Mouse (Mus musculus): Measurements from ENCODE around the gene Cfap44. TPM values are rescaled to one million over a fixed set of nuclear protein-coding genes. Genes with fewer than 3 reads are reported as not detected.
"Not testable (repeated sequence)": the region's sequence is repeated elsewhere in the genome, so short reads cannot be mapped to it uniquely, and the experiment has no call there.

Gene Cfap44
- polyA plus RNA-seq, 1 experiment from 2014 or later, result 0.69 TPM

- H3K4me3 ChIP-seq (ENCODE audit: low read depth, low read length), result no peak overlapping the region
- H3K36me3 ChIP-seq (replicated peaks; ENCODE audit: insufficient read depth, low read length), result no peaks in the 10 kb centered on the region
- no peak overlapping the region for H3K9ac ChIP-seq (replicated peaks)
- no peak for TF ChIP-seq CTCF (IDR thresholded peaks at IDR 0.05; ENCODE audit: low read depth)
- TF ChIP-seq EP300 (IDR thresholded peaks at IDR 0.05; ENCODE audit: low read depth), result no peak
- ATAC-seq, result no peak
- DNase-seq, result no peak
- H3K27ac ChIP-seq (ENCODE audit: low read depth), result no peak overlapping the region
- H3K4me1 ChIP-seq (ENCODE audit: insufficient read depth), result no peaks in the 10 kb centered on the region
- WGBS (ENCODE audit: insufficient replicate concordance), result 79% methylated on average over 8 of the region's 8 CpGs
- H3K27me3 ChIP-seq (ENCODE audit: insufficient read depth, low read length), result no peaks in the 10 kb centered on the region
- no peaks in the 10 kb centered on the region for H3K9me3 ChIP-seq (ENCODE audit: low read length)
- no peak overlapping the region for H3K4me2 ChIP-seq (ENCODE audit: low read depth, low read length)
Observed at GRCm38 (mm10) chr16:44417596-44417995, 23.0 kb downstream of the Cfap44 start.

- TF ChIP-seq EP300 (IDR thresholded peaks at IDR 0.05; ENCODE audit: low read depth), result no peak
- no peak for TF ChIP-seq CTCF (IDR thresholded peaks at IDR 0.05; ENCODE audit: low read depth)
- H3K4me1 ChIP-seq (ENCODE audit: insufficient read depth), result no peaks in the 10 kb centered on the region
- DNase-seq, result no peak
- H3K4me2 ChIP-seq (ENCODE audit: low read depth, low read length), result no peak overlapping the region
- no peak overlapping the region for H3K27ac ChIP-seq (ENCODE audit: low read depth)
- H3K27me3 ChIP-seq (ENCODE audit: insufficient read depth, low read length), result no peaks in the 10 kb centered on the region
- no peaks in the 10 kb centered on the region for H3K36me3 ChIP-seq (replicated peaks; ENCODE audit: insufficient read depth, low read length)
- no peaks in the 10 kb centered on the region for H3K9me3 ChIP-seq (ENCODE audit: low read length)
- H3K9ac ChIP-seq (replicated peaks), result no peak overlapping the region
- H3K4me3 ChIP-seq (ENCODE audit: low read depth, low read length), result no peak overlapping the region
- no peak for ATAC-seq
- WGBS (ENCODE audit: insufficient replicate concordance), result 73% methylated on average over 8 of the region's 8 CpGs
Observed at GRCm38 (mm10) chr16:44421735-44422134, 27.1 kb downstream of the Cfap44 start.

- no peaks in the 10 kb centered on the region for H3K36me3 ChIP-seq (replicated peaks; ENCODE audit: insufficient read depth, low read length)
- no peak for ATAC-seq
- 57% methylated on average over 3 of the region's 3 CpGs for WGBS (ENCODE audit: insufficient replicate concordance)
- no peak overlapping the region for H3K4me2 ChIP-seq (ENCODE audit: low read depth, low read length)
- no peak overlapping the region for H3K27ac ChIP-seq (ENCODE audit: low read depth)
- no peak for TF ChIP-seq EP300 (IDR thresholded peaks at IDR 0.05; ENCODE audit: low read depth)
- no peak for TF ChIP-seq CTCF (IDR thresholded peaks at IDR 0.05; ENCODE audit: low read depth)
- H3K4me3 ChIP-seq (ENCODE audit: low read depth, low read length), result no peak overlapping the region
- no peak overlapping the region for H3K9ac ChIP-seq (replicated peaks)
- no peaks in the 10 kb centered on the region for H3K4me1 ChIP-seq (ENCODE audit: insufficient read depth)
- DNase-seq, result no peak
- H3K27me3 ChIP-seq (ENCODE audit: insufficient read depth, low read length), result no peaks in the 10 kb centered on the region
- H3K9me3 ChIP-seq (ENCODE audit: low read length), result no peaks in the 10 kb centered on the region
Observed at GRCm38 (mm10) chr16:44423499-44423898, 28.9 kb downstream of the Cfap44 start.

GRCm38 (mm10) chr16:44428456-44428855 lies 33.9 kb downstream of the Cfap44 start:
- H3K27ac ChIP-seq (ENCODE audit: low read depth), result no peak overlapping the region
- no peaks in the 10 kb centered on the region for H3K4me1 ChIP-seq (ENCODE audit: insufficient read depth)
- TF ChIP-seq EP300 (IDR thresholded peaks at IDR 0.05; ENCODE audit: low read depth) (no peak), CTCF (IDR thresholded peaks at IDR 0.05; ENCODE audit: low read depth) (no peak)
- ATAC-seq (no peak), DNase-seq (no peak)
- no peak overlapping the region for H3K4me2 ChIP-seq (ENCODE audit: low read depth, low read length)
- no peaks in the 10 kb centered on the region for H3K27me3 ChIP-seq (ENCODE audit: insufficient read depth, low read length)
- H3K9ac ChIP-seq (replicated peaks), result no peak overlapping the region
- H3K9me3 ChIP-seq (ENCODE audit: low read length), result no peaks in the 10 kb centered on the region
- 64% methylated on average over 5 of the region's 5 CpGs for WGBS (ENCODE audit: insufficient replicate concordance)
- H3K4me3 ChIP-seq (ENCODE audit: low read depth, low read length), result no peak overlapping the region
- no peaks in the 10 kb centered on the region for H3K36me3 ChIP-seq (replicated peaks; ENCODE audit: insufficient read depth, low read length)

GRCm38 (mm10) chr16:44430021-44430420 lies 35.4 kb downstream of the Cfap44 start:
- TF ChIP-seq CTCF (IDR thresholded peaks at IDR 0.05; ENCODE audit: low read depth) (no peak), EP300 (IDR thresholded peaks at IDR 0.05; ENCODE audit: low read depth) (no peak)
- Histone ChIP-seq H3K4me2 (ENCODE audit: low read depth, low read length) (no peak overlapping the region), H3K27ac (ENCODE audit: low read depth) (no peak overlapping the region), H3K9ac (replicated peaks) (no peak overlapping the region), H3K36me3 (replicated peaks; ENCODE audit: insufficient read depth, low read length) (no peaks in the 10 kb centered on the region), H3K27me3 (ENCODE audit: insufficient read depth, low read length) (no peaks in the 10 kb centered on the region), H3K4me1 (ENCODE audit: insufficient read depth) (no peaks in the 10 kb centered on the region), H3K9me3 (ENCODE audit: low read length) (no peaks in the 10 kb centered on the region), H3K4me3 (ENCODE audit: low read depth, low read length) (no peak overlapping the region)
- no peak for DNase-seq
- no peak for ATAC-seq
- WGBS (ENCODE audit: insufficient replicate concordance), result 75% methylated on average over 7 of the region's 7 CpGs

- no peaks in the 10 kb centered on the region for H3K9me3 ChIP-seq (ENCODE audit: low read length)
- ATAC-seq (no peak), DNase-seq (no peak)
- H3K36me3 ChIP-seq (replicated peaks; ENCODE audit: insufficient read depth, low read length), result no peaks in the 10 kb centered on the region
- no peaks in the 10 kb centered on the region for H3K4me1 ChIP-seq (ENCODE audit: insufficient read depth)
- no peak overlapping the region for H3K4me2 ChIP-seq (ENCODE audit: low read depth, low read length)
- H3K27ac ChIP-seq (ENCODE audit: low read depth), result no peak overlapping the region
- no peak overlapping the region for H3K4me3 ChIP-seq (ENCODE audit: low read depth, low read length)
- TF ChIP-seq EP300 (IDR thresholded peaks at IDR 0.05; ENCODE audit: low read depth), result no peak
- TF ChIP-seq CTCF (IDR thresholded peaks at IDR 0.05; ENCODE audit: low read depth), result no peak
- H3K27me3 ChIP-seq (ENCODE audit: insufficient read depth, low read length), result no peaks in the 10 kb centered on the region
- H3K9ac ChIP-seq (replicated peaks), result no peak overlapping the region
- WGBS (ENCODE audit: insufficient replicate concordance), result 88% methylated on average over 7 of the region's 7 CpGs
Observed at GRCm38 (mm10) chr16:44434931-44435330, 40.3 kb downstream of the Cfap44 start.

- no peak for TF ChIP-seq EP300 (IDR thresholded peaks at IDR 0.05; ENCODE audit: low read depth)
- peak; percentile 15; the same call in 1 of the 2 replicates for TF ChIP-seq CTCF (IDR thresholded peaks at IDR 0.05; ENCODE audit: low read depth)
- Histone ChIP-seq H3K27me3 (ENCODE audit: insufficient read depth, low read length) (no peaks in the 10 kb centered on the region), H3K4me1 (ENCODE audit: insufficient read depth) (no peaks in the 10 kb centered on the region), H3K9ac (replicated peaks) (no peak overlapping the region), H3K4me2 (ENCODE audit: low read depth, low read length) (no peak overlapping the region), H3K36me3 (replicated peaks; ENCODE audit: insufficient read depth, low read length) (no peaks in the 10 kb centered on the region), H3K9me3 (ENCODE audit: low read length) (no peaks in the 10 kb centered on the region), H3K4me3 (ENCODE audit: low read depth, low read length) (no peak overlapping the region), H3K27ac (ENCODE audit: low read depth) (no peak overlapping the region)
- DNase-seq (no peak), ATAC-seq (no peak)
- WGBS (ENCODE audit: insufficient replicate concordance), result 54% methylated on average over 4 of the region's 4 CpGs
Observed at GRCm38 (mm10) chr16:44435481-44435880, 40.9 kb downstream of the Cfap44 start.

GRCm38 (mm10) chr16:44441913-44442312 lies 47.3 kb downstream of the Cfap44 start:
- not testable (repeated sequence) for H3K36me3 ChIP-seq (replicated peaks; ENCODE audit: insufficient read depth, low read length); H3K4me2 ChIP-seq (ENCODE audit: low read depth, low read length); H3K27me3 ChIP-seq (ENCODE audit: insufficient read depth, low read length); ATAC-seq; H3K4me1 ChIP-seq (ENCODE audit: insufficient read depth); H3K4me3 ChIP-seq (ENCODE audit: low read depth, low read length); H3K9me3 ChIP-seq (ENCODE audit: low read length); DNase-seq; H3K9ac ChIP-seq (replicated peaks); H3K27ac ChIP-seq (ENCODE audit: low read depth)
- WGBS (ENCODE audit: insufficient replicate concordance), result 89% methylated on average over 15 of the region's 15 CpGs
